Comparison of ENCODE assay signal across 11 mouse cellular contexts in genomic region chr7:69807220-69807619, GRCm38 (mm10).
DNase-seq lines count a peak whose midpoint lies in the region; TF ChIP-seq lines count a peak whose summit lies in the region.
"Had no signal": no experiment of that assay in that cellular context is flagged by ENCODE, and none has a peak within 500 bp of the region (broad histone marks: within the 10 kb centered on the region; RNA-seq: fewer than 3 reads in every experiment).

No protein-coding gene starts in this region.

- TF ChIP-seq POLR2A in lung, adult 2 months (IDR thresholded peaks at IDR 0.05; ENCODE audit: borderline replicate concordance, extremely low read depth, low read depth, low read length): no peak

- no peak for TF ChIP-seq CTCF in lung, adult 2 months (IDR thresholded peaks at IDR 0.05; ENCODE audit: insufficient read depth, low read length)

- 24% methylated on average over 8 of the region's 8 CpGs for WGBS in lung, adult 2 months

- no peaks in the 10 kb centered on the region for H3K4me1 ChIP-seq in lung, adult 2 months (ENCODE audit: control insufficient read depth, insufficient read depth, low read length)
- H3K4me1 ChIP-seq: embryonic facial prominence, embryonic 15.5 days had no signal

- H3K4me3 ChIP-seq in lung, adult 2 months (replicated peaks; ENCODE audit: extremely low read depth, low read depth, low read length): no peak overlapping the region
- H3K4me3 ChIP-seq: embryonic facial prominence, embryonic 15.5 days; limb, embryonic 12.5 days had no signal

- DNase-seq in adrenal gland, adult (ENCODE audit: inconsistent age in 2 of 2, low spot score in 1 of 2): peak; percentile 19 to 50
- no peak for DNase-seq in adrenal gland, postnatal 4 days (ENCODE audit: low spot score in 2 of 2)
- DNase-seq in lung, adult 2 months: peak; percentile 2
- no peak for DNase-seq in lung, postnatal 25 days (ENCODE audit: low spot score)
- peak; percentile 25 to 32 for DNase-seq in heart, adult 9 months (ENCODE audit: low spot score in 2 of 2)
- DNase-seq in lung, postnatal 36 days: peak; percentile 7
- DNase-seq in right cerebral cortex, postnatal 4 days: no peak
- no peak for DNase-seq in frontal cortex, adult 2 months (ENCODE audit: extremely low spot score in 1 of 2, low spot score in 1 of 2)
- DNase-seq: gastrocnemius, postnatal 25 days had no signal

Comparison
In these comparisons a context has a peak if more than half of its experiments do, and no peak if none do; other contexts are left out.
1. DNase-seq: peak in adrenal gland, adult (2 of 2), lung, adult 2 months (single experiment), heart, adult 9 months (2 of 2) and lung, postnatal 36 days (single experiment); none in adrenal gland, postnatal 4 days (0 of 2), lung, postnatal 25 days (single experiment), right cerebral cortex, postnatal 4 days (single experiment) and frontal cortex, adult 2 months (0 of 2).